Mouse (Mus musculus): ENCODE measurements around the gene Csf2rb.

GRCm38 (mm10) chr15:78330706-78331105 lies 5.2 kb downstream of the Csf2rb start:
- no peak for TF ChIP-seq CTCF (IDR thresholded peaks at IDR 0.05; ENCODE audit: borderline replicate concordance, insufficient read depth, low read depth, low read length)
- TF ChIP-seq POLR2A (IDR thresholded peaks at IDR 0.05; ENCODE audit: borderline replicate concordance, insufficient read depth, low read length), result no peak
